Mouse (Mus musculus) forebrain, embryonic 14.5 days (tissue): ENCODE measurements around the gene Otog. TPM values are rescaled to one million over a fixed set of nuclear protein-coding genes. Genes with fewer than 3 reads are reported as not detected.

ENCODE experiments used
- ATAC-seq: fragments of 200-750 bp; cut with Nextera tagmentation; 2 replicates; pipeline ENCODE4 v1.8.0; 2017; ENCODE audit warnings: mild to moderate bottlenecking, moderate library complexity
- DNase-seq: peaks from one replicate; pipeline ENCODE4 v3.0.0-alpha.2; 2015; ENCODE audit warnings: low spot score
- H3K27ac ChIP-seq: fragments of 300-500 bp; sonication (generic); 2 replicates; pipeline ENCODE4 v1.5.1; 2014; ENCODE audit warnings: low read depth, mild to moderate bottlenecking, control low read depth, low read length, moderate library complexity
- H3K27me3 ChIP-seq: fragments of 300-500 bp; sonication (generic); replicated peaks from 2 replicates; pipeline ENCODE4 v1.6.1; 2014; ENCODE audit warnings: low read length, control low read depth, mixed read lengths; ENCODE audit not compliant: control insufficient read depth, insufficient read depth
- H3K36me3 ChIP-seq: fragments of 300-500 bp; sonication (generic); 2 replicates; pipeline ENCODE4 v1.6.1; 2014; ENCODE audit warnings: low read length, control low read depth; ENCODE audit not compliant: control insufficient read depth, insufficient read depth
- H3K4me1 ChIP-seq: fragments of 300-500 bp; sonication (generic); 2 replicates; pipeline ENCODE4 v1.6.1; 2014; ENCODE audit warnings: antibody characterized with exemption, low read length, control low read depth; ENCODE audit not compliant: control insufficient read depth, insufficient read depth
- H3K4me2 ChIP-seq: fragments of 300-500 bp; sonication (generic); 2 replicates; pipeline ENCODE4 v1.6.1; 2014; ENCODE audit warnings: mild to moderate bottlenecking, control low read depth, low read length
- H3K4me3 ChIP-seq: fragments of 300-500 bp; sonication (generic); 2 replicates; pipeline ENCODE4 v1.5.1; 2014; ENCODE audit warnings: low read depth, low read length, control low read depth
- H3K9ac ChIP-seq: fragments of 300-500 bp; sonication (generic); 2 replicates; pipeline ENCODE4 v1.6.1; 2014; ENCODE audit warnings: mild to moderate bottlenecking, low read length, control low read depth, moderate library complexity
- H3K9me3 ChIP-seq: fragments of 300-500 bp; sonication (generic); replicated peaks from 2 replicates; pipeline ENCODE4 v1.6.1; 2016; ENCODE audit warnings: low read length, control low read depth, mixed read lengths; ENCODE audit not compliant: control insufficient read depth
- WGBS: fragments of 180-500 bp; shearing (Covaris S2); extraction: QIAGEN DNeasy Blood & Tissue Kit; methylation state at CpG from one replicate; pipeline ENCODE4 v1.1.7; 2014; 5-methylcytosine and 5-hydroxymethylcytosine counted together
- polyA plus RNA-seq: library from polyadenylated mRNA; unstranded; fragments of >200 nt; fragmentation: Nextera tagmentation; extraction: Ambion mirVana; gene quantifications from 2 replicates; pipeline ENCODE4 v1.2.1, GENCODE M21; 2014

Gene Otog
- polyA plus RNA-seq, 1 experiment from 2014 or later = not detected

DNA sequence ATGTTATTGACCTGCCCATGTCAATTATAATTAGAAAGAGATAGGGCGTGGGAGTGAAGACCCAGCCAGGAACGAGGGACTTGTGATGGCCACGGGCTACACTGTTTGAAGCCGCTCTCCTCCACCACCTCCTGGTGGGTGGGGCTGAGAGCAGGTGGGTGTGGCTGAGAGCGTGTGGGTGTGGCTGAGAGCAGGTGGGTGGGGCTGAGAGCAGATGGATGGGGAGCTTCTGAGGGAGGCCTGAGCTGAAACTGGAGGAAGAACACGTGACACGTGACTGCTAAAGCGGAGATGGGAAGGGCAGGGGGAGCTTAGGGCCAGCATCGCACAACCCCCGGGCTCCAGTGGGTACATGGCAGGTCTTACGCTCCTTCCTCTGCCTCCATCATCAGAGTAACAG lies 22.4 kb upstream of the Otog start:
- Histone ChIP-seq H3K27ac (no peak overlapping the region), H3K36me3 (no peaks in the 10 kb centered on the region), H3K27me3 (no peaks in the 10 kb centered on the region), H3K9me3 (no peaks in the 10 kb centered on the region), H3K4me1 (no peaks in the 10 kb centered on the region), H3K9ac (no peak overlapping the region), H3K4me3 (no peak overlapping the region), H3K4me2 (no peak overlapping the region)
- 8% methylated on average over 11 of the region's 11 CpGs for WGBS
- ATAC-seq (no peak), DNase-seq (no peak)

DNA sequence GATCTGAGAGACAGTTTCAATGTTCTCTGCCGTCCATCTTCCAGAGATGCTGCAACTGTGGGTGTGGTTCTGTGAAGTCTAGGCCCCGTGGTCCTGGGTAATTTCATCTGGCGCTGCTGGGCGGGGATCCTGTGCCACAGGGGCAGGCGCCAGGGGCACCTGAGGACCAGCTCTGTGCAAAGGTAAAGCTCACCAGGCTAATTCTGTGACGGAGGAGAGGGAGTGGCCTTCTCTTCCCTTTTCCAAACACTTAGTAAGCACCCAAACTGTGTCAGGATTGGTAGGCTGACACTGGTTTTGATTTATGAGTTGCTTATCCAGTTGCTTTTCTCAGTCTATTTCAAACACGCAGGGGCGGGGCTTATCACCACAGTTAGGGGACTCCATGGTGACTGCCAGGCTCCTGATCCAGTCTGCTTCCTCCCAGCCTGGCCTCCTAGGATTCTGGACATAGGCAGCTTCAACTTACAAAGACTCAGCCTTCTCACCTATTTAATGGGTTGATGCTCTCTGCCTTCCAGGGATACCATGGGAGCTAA lies 20.1 kb upstream of the Otog start:
- H3K4me2 ChIP-seq = no peak overlapping the region
- DNase-seq = no peak
- no peak for ATAC-seq
- no peaks in the 10 kb centered on the region for H3K4me1 ChIP-seq
- no peaks in the 10 kb centered on the region for H3K27me3 ChIP-seq
- H3K9me3 ChIP-seq = no peaks in the 10 kb centered on the region
- H3K9ac ChIP-seq = no peak overlapping the region
- 80% methylated on average over 8 of the region's 8 CpGs for WGBS
- H3K4me3 ChIP-seq = no peak overlapping the region
- H3K27ac ChIP-seq = no peak overlapping the region
- H3K36me3 ChIP-seq = no peaks in the 10 kb centered on the region

- no peak overlapping the region for H3K4me3 ChIP-seq
- ATAC-seq (no peak), DNase-seq (peak; percentile 62)
- H3K4me2 ChIP-seq = no peak overlapping the region
- H3K4me1 ChIP-seq = no peaks in the 10 kb centered on the region; the same call in 1 of the 2 replicates
- H3K36me3 ChIP-seq = no peaks in the 10 kb centered on the region
- no peaks in the 10 kb centered on the region for H3K27me3 ChIP-seq
- no peak overlapping the region for H3K9ac ChIP-seq
- H3K27ac ChIP-seq = no peak overlapping the region
- no peaks in the 10 kb centered on the region for H3K9me3 ChIP-seq
- 34% methylated on average over 7 of the region's 7 CpGs for WGBS
Observed at GRCm38 (mm10) chr7:46226253-46226652, 14.5 kb upstream of the Otog start.

DNA sequence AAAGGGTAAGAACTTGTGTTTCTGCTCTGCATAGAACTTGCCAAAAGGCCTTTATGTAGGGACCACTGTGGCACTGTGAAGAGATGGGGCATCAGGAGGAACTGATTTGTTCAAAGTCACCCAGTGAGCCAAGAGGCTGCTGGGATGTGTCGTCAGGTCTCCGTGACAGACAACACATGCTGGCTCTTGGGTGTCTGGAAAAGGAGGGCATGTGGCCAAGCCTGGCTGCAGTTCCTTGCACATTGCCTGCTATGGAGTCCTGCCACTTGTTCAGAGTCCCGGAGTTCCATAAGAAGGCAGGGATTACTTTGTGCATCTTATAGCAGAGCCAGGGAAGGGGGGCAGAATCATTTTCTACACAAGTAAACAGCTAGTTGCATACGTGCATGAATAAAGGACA lies 13.9 kb upstream of the Otog start:
- DNase-seq (peak; percentile 82), ATAC-seq (peak; percentile 83)
- WGBS = 40% methylated on average over 4 of the region's 4 CpGs
- H3K4me1 ChIP-seq = no peaks in the 10 kb centered on the region; the same call in 1 of the 2 replicates
- H3K9ac ChIP-seq = no peak overlapping the region
- no peaks in the 10 kb centered on the region for H3K9me3 ChIP-seq
- H3K4me3 ChIP-seq = no peak overlapping the region
- H3K27me3 ChIP-seq = no peaks in the 10 kb centered on the region
- H3K4me2 ChIP-seq = no peak overlapping the region
- no peaks in the 10 kb centered on the region for H3K36me3 ChIP-seq
- peak overlapping the region; percentile 29; the same call in 1 of the 2 replicates for H3K27ac ChIP-seq

GRCm38 (mm10) chr7:46235948-46236347 lies 4.8 kb upstream of the Otog start:
- H3K9ac ChIP-seq = no peak overlapping the region; the same call in 1 of the 2 replicates
- no peak overlapping the region for H3K4me2 ChIP-seq
- no peak overlapping the region for H3K4me3 ChIP-seq
- ATAC-seq (peak; percentile 57), DNase-seq (peak; percentile 61)
- 64% methylated on average over 18 of the region's 18 CpGs for WGBS
- H3K27me3 ChIP-seq = no peaks in the 10 kb centered on the region
- H3K9me3 ChIP-seq = no peaks in the 10 kb centered on the region
- H3K36me3 ChIP-seq = no peaks in the 10 kb centered on the region
- peaks cover 2% of the 10 kb centered on the region; the same call in 1 of the 2 replicates for H3K4me1 ChIP-seq
- H3K27ac ChIP-seq = no peak overlapping the region

DNA sequence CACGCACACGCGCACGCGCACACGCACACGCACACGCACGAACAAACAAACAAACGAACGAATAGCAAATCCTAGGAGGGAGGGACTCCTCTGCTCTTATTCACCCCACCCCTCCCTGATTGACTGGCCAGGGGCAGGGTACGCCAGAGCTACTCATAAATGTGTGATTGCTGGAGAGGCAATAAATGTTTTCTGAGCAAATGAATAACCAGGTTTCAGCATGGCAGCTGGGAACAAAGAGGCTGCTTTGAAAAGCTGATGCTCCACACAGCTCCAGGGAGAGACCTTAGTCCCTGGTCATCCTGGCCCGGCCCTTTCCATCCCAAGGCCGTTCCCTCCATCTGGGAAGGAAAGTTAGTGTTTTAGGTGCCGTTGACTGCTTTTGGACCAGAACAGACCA lies 4.4 kb upstream of the Otog start:
- Histone ChIP-seq H3K27ac (0 out of 2 replicates have a peak overlapping the region, but pooled peaks have one; percentile 21), H3K9ac (no peak overlapping the region; the same call in 1 of the 2 replicates), H3K4me1 (peaks cover 2% of the 10 kb centered on the region; the same call in 1 of the 2 replicates), H3K36me3 (no peaks in the 10 kb centered on the region), H3K27me3 (no peaks in the 10 kb centered on the region), H3K9me3 (no peaks in the 10 kb centered on the region), H3K4me3 (no peak overlapping the region), H3K4me2 (no peak overlapping the region)
- DNase-seq (no peak), ATAC-seq (peak; percentile 32)
- 78% methylated on average over 15 of the region's 15 CpGs for WGBS

- Histone ChIP-seq H3K27me3 (no peaks in the 10 kb centered on the region), H3K9ac (no peak overlapping the region), H3K27ac (no peak overlapping the region), H3K36me3 (no peaks in the 10 kb centered on the region), H3K9me3 (no peaks in the 10 kb centered on the region), H3K4me2 (no peak overlapping the region), H3K4me3 (no peak overlapping the region), H3K4me1 (peaks cover 2% of the 10 kb centered on the region; the same call in 1 of the 2 replicates)
- no peak for ATAC-seq
- WGBS = 78% methylated on average over 7 of the region's 7 CpGs
- DNase-seq = no peak
Observed at GRCm38 (mm10) chr7:46237192-46237591, 3.6 kb upstream of the Otog start.

DNA sequence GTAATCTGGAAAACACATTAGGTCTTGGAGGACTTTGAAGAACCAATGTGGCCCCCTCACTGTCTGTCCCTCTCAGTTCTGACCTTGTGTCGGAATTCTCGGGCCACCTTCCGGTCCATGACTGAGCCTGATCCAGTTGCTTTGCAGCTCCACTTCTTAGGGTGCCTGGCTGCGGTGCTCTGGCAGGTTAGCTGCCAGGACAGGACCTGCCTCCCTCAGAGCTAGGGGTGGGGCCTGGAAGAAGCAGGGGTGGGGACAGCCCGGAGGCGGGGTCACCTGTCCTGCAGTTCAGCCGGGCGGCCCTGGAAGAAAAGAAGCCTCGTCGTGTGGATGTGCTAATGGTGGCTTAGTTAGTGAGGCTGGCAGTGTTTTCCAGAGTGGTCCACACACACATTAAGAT lies 2.4 kb upstream of the Otog start, which contains the start of gene Ush1c:
TSS of gene Ush1c (minus strand) at position 158 of the 400 bp plus-strand sequence.
- no peak within 1 kb of the TSS for H3K4me3 ChIP-seq
- no peaks in the 10 kb centered on the region for H3K27me3 ChIP-seq
- ATAC-seq = no peak
- no peak within 1 kb of the TSS for H3K27ac ChIP-seq
- H3K9me3 ChIP-seq = no peaks in the 10 kb centered on the region
- H3K9ac ChIP-seq = no peak within 1 kb of the TSS
- no peaks in the 10 kb centered on the region for H3K36me3 ChIP-seq
- no peak for DNase-seq
- H3K4me2 ChIP-seq = no peak within 1 kb of the TSS
- WGBS = 21% methylated on average over 10 of the region's 10 CpGs
- peaks cover 2% of the 10 kb centered on the region; the same call in 1 of the 2 replicates for H3K4me1 ChIP-seq

- Histone ChIP-seq H3K27me3 (no peaks in the 10 kb centered on the region), H3K9me3 (no peaks in the 10 kb centered on the region), H3K36me3 (no peaks in the 10 kb centered on the region), H3K4me2 (no peak overlapping the region), H3K4me3 (no peak overlapping the region), H3K9ac (no peak overlapping the region), H3K27ac (no peak overlapping the region), H3K4me1 (peaks cover 2% of the 10 kb centered on the region; the same call in 1 of the 2 replicates)
- 81% methylated on average over 4 of the region's 4 CpGs for WGBS
- DNase-seq (no peak), ATAC-seq (no peak)
Observed at GRCm38 (mm10) chr7:46240091-46240490, 696 bp upstream of the Otog start.
